Mouse (Mus musculus) liver, embryonic 13.5 days (tissue): ENCODE measurements around the gene 1600014C23Rik. TPM values are rescaled to one million over a fixed set of nuclear protein-coding genes. Genes with fewer than 3 reads are reported as not detected.

Experiments
- ATAC-seq: fragments of 200-750 bp; cut with Nextera tagmentation; 2 replicates; pipeline ENCODE4 v1.8.0; 2017; ENCODE audit warnings: low read depth, mild to moderate bottlenecking, moderate number of reproducible peaks, moderate library complexity
- DNase-seq: peaks from one replicate; pipeline ENCODE4 v3.0.0; 2022
- H3K27ac ChIP-seq: fragments of 300-500 bp; sonication (generic); 2 replicates; pipeline ENCODE4 v1.5.1; 2015; ENCODE audit warnings: moderate library complexity, mild to moderate bottlenecking, inconsistent platforms
- H3K27me3 ChIP-seq: fragments of 300-500 bp; sonication (generic); 2 replicates; pipeline ENCODE4 v1.6.1; 2015; ENCODE audit warnings: mild to moderate bottlenecking, inconsistent platforms
- H3K36me3 ChIP-seq: fragments of 300-500 bp; sonication (generic); 2 replicates; pipeline ENCODE4 v1.6.1; 2015; ENCODE audit warnings: mild to moderate bottlenecking, inconsistent platforms
- H3K4me1 ChIP-seq: fragments of 300-500 bp; sonication (generic); replicated peaks from 2 replicates; pipeline ENCODE4 v1.6.1; 2015; ENCODE audit warnings: inconsistent platforms
- H3K4me2 ChIP-seq: fragments of 300-500 bp; sonication (generic); 2 replicates; pipeline ENCODE4 v1.6.1; 2015; ENCODE audit warnings: inconsistent platforms, mild to moderate bottlenecking, moderate library complexity
- H3K4me3 ChIP-seq: fragments of 300-500 bp; sonication (generic); replicated peaks from 2 replicates; pipeline ENCODE4 v1.5.1; 2015; ENCODE audit warnings: mild to moderate bottlenecking, inconsistent platforms
- H3K9ac ChIP-seq: fragments of 300-500 bp; sonication (generic); 2 replicates; pipeline ENCODE4 v1.6.1; 2015; ENCODE audit warnings: mild to moderate bottlenecking, inconsistent platforms
- H3K9me3 ChIP-seq: fragments of 300-500 bp; sonication (generic); replicated peaks from 2 replicates; pipeline ENCODE4 v1.6.1; 2016; ENCODE audit warnings: inconsistent platforms
- WGBS: fragments of 180-500 bp; shearing (Covaris S2); methylation state at CpG from one replicate; pipeline ENCODE4 v1.1.7; 2015; ENCODE audit not compliant: insufficient replicate concordance; 5-methylcytosine and 5-hydroxymethylcytosine counted together
- polyA plus RNA-seq: library from polyadenylated mRNA; unstranded; fragments of >200 nt; fragmentation: Nextera tagmentation; extraction: Ambion mirVana; gene quantifications from 2 replicates; pipeline ENCODE4 v1.2.1, GENCODE M21; 2015

Gene 1600014C23Rik
- polyA plus RNA-seq, 1 experiment from 2014 or later, result not detected

DNA sequence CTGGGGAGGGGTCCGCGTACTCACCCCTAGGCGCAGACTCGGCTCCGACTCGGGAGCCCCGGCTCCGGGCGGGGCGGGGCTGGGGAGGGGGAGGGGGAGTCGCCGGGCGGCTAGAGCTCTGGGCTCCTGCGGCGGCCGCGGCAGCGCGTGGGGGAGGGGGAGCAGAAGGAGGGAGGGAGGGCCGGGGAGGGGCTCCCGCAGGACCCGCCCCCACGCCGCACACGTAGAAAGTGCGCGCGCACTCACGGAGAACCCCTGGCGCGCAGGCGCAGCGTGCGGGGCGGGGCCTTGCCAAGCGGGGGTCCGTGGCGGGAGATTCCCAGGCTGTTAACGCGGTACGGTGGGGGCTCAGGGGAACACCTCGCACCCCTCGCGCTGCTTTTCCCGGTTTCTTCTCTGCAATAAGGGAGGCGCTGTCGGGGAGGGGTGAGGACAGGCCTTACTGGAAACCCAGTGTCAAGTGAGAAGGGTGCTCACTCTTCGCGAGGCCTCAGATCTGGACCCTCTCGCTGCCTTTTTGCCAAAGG is 47.5 kb downstream of the 1600014C23Rik start, which contains the start of gene Mrpl14:
Gene Mrpl14, plus strand, starts transcription at position 230 of the 527 bp plus-strand sequence.
- Histone ChIP-seq H3K27ac (peak within 1 kb of the TSS; percentile 84), H3K4me2 (peak within 1 kb of the TSS; percentile 100), H3K36me3 (no peaks in the 10 kb centered on the region), H3K4me3 (peak within 1 kb of the TSS; percentile 87), H3K9ac (peak within 1 kb of the TSS; percentile 93), H3K9me3 (no peaks in the 10 kb centered on the region), H3K27me3 (peaks cover 6% of the 10 kb centered on the region; the same call in 1 of the 2 replicates), H3K4me1 (peaks cover 47% of the 10 kb centered on the region)
- ATAC-seq (peak; percentile 80), DNase-seq (peak; percentile 81)
- under 1% methylated on average over 40 of the region's 50 CpGs for WGBS

DNA sequence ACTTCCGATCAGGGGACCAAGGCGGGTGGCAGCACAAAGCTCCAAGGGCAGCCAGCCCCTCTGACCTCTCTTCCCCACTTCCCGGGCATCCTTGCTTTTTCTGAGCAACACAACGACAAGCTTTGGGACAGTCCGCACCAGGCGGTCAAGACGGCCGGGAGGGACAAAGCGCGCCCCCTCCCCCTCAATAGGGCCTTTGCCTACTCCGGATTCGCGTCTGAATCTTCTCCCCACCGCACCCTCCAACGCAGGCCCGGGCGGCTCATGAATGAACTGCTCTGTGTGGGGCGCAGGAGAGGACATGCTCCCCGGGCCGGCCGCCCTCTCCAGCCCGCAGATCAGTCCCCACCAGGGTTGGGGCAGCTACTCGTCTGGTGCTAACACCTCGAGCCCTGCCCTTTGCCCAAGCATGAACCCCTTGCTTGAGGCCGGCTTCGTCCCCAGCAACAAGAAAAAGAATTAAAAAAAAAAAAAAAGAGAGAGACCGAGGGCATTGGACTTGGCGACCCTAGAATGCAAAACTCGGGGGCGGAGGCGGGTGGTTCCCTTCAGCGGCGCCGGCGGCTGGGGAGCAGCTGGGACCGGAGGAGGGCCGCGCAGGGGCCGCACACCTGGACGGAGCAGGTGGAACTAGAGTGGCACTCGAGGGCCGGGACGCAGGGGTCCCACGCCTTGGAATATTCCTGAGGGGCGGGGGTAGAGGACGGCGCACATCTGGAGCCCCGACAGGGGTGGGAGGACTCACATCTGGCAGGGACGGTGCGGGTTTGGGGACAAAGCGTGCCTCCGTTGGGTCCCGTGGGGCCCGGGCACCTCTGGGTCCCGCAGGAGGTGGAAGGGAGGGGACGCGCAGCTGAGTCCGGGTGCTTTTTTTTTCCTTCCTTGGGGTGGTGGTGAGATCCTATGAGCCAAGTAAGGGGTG is 48.2 kb downstream of the 1600014C23Rik start:
- H3K9me3 ChIP-seq, result no peaks in the 10 kb centered on the region
- DNase-seq (peak; percentile 39), ATAC-seq (peak; percentile 61)
- H3K9ac ChIP-seq, result peak overlapping the region; percentile 93
- H3K4me2 ChIP-seq, result peak overlapping the region; percentile 100
- H3K36me3 ChIP-seq, result no peaks in the 10 kb centered on the region
- H3K27me3 ChIP-seq, result peaks cover 6% of the 10 kb centered on the region; the same call in 1 of the 2 replicates
- 1% methylated on average over 58 of the region's 58 CpGs for WGBS
- H3K4me3 ChIP-seq, result peak overlapping the region; percentile 87
- peaks cover 49% of the 10 kb centered on the region for H3K4me1 ChIP-seq
- peak overlapping the region; percentile 67 for H3K27ac ChIP-seq

DNA sequence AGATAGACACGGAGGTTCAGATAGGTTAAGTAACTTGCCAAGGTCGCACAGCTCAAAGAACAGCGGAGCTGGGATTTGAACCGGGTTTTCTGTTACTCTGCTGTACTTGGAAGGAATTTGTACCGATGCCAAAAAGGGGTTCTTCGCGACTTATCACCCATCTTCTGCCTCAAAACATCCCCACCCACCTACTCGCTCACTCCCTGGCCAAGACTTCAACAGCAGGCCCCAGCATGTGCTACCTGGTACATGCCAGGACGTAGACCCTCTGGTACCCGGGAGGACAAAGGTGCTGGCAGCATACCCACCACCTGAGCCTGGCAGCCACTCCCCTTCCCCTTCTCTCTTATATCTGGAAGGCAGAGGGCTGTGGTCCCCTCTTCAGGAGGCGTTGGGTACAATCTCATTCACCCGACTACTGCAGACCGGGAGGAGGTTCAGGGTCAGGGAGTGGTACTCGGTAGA is 48.9 kb downstream of the 1600014C23Rik start:
- Histone ChIP-seq H3K9ac (peak overlapping the region; percentile 93), H3K4me1 (peaks cover 46% of the 10 kb centered on the region), H3K27ac (no peak overlapping the region), H3K4me3 (peak overlapping the region; percentile 87), H3K9me3 (no peaks in the 10 kb centered on the region), H3K27me3 (peaks cover 6% of the 10 kb centered on the region; the same call in 1 of the 2 replicates), H3K36me3 (no peaks in the 10 kb centered on the region), H3K4me2 (peak overlapping the region; percentile 100)
- DNase-seq (no peak), ATAC-seq (no peak)
- WGBS, result 34% methylated on average over 14 of the region's 14 CpGs

Other genes with a start within 250 kb of the 1600014C23Rik start
- gene Aars2, start 227.0 kb downstream of the 1600014C23Rik start, polyA plus RNA-seq, result 8.6 and 9.4 TPM in 2 replicates
- gene Tcte1, start 210.4 kb downstream of the 1600014C23Rik start, polyA plus RNA-seq, result not detected in 2 replicates
- 0.14 and 0.17 TPM in 2 replicates for gene Tmem151b, start 184.2 kb downstream of the 1600014C23Rik start, polyA plus RNA-seq
- 1.4 and 1.6 TPM in 2 replicates for gene Nfkbie, start 178.1 kb downstream of the 1600014C23Rik start, polyA plus RNA-seq
- 58.0 and 58.6 TPM in 2 replicates for gene Slc35b2, start 170.0 kb downstream of the 1600014C23Rik start, polyA plus RNA-seq
- 1,012 and 1,064 TPM in 2 replicates for gene Hsp90ab1, start 160.6 kb downstream of the 1600014C23Rik start, polyA plus RNA-seq
- 215 and 233 TPM in 2 replicates for gene Slc29a1, start 134.2 kb downstream of the 1600014C23Rik start, polyA plus RNA-seq
- gene Mymx, start 131.7 kb downstream of the 1600014C23Rik start, polyA plus RNA-seq, result 0.42 and 0.59 TPM in 2 replicates
- gene Capn11, start 74.5 kb downstream of the 1600014C23Rik start, polyA plus RNA-seq, result 0.05 and 0.09 TPM in 2 replicates
- gene Mrpl14, start 47.5 kb downstream of the 1600014C23Rik start, polyA plus RNA-seq, result 123 and 133 TPM in 2 replicates
- gene Tmem63b, start 46.9 kb downstream of the 1600014C23Rik start, polyA plus RNA-seq, result 7.7 and 8.3 TPM in 2 replicates